Comparison of ENCODE assay signal across 15 mouse cellular contexts in genomic region chr5:100476328-100476727, GRCm38 (mm10). TPM values are rescaled to one million over a fixed set of nuclear protein-coding genes. Genes with fewer than 3 reads are reported as not detected.
DNase-seq lines count a peak whose midpoint lies in the region; ATAC-seq and TF ChIP-seq lines count a peak whose summit lies in the region.
"Had no signal": no experiment of that assay in that cellular context is flagged by ENCODE, and none has a peak within 500 bp of the region (broad histone marks: within the 10 kb centered on the region; RNA-seq: fewer than 3 reads in every experiment).

No protein-coding gene starts in this region.

- no peak for ATAC-seq in inflammation-experienced regulatory T-cells, adult 6 months
- ATAC-seq in hindbrain, embryonic 13.5 days (ENCODE audit: low FRiP score), result no peak

- no peak overlapping the region for H3K4me3 ChIP-seq in left cerebral cortex, adult 2 months
- no peak overlapping the region for H3K4me3 ChIP-seq in ES-Bruce4 (ENCODE audit: low read depth, low read length)
- no peak overlapping the region for H3K4me3 ChIP-seq in hindbrain, embryonic 13.5 days
- H3K4me3 ChIP-seq: embryonic facial prominence, embryonic 13.5 days; forebrain, embryonic 12.5 days; heart, embryonic 13.5 days; hindbrain, embryonic 15.5 days; limb, embryonic 13.5 days had no signal

- H3K9me3 ChIP-seq in ES-Bruce4 (replicated peaks; ENCODE audit: control insufficient read depth, insufficient read depth, low read length, poor library complexity, severe bottlenecking), result no peaks in the 10 kb centered on the region
- no peaks in the 10 kb centered on the region for H3K9me3 ChIP-seq in hindbrain, embryonic 13.5 days
- H3K9me3 ChIP-seq: embryonic facial prominence, embryonic 13.5 days; forebrain, embryonic 12.5 days; heart, embryonic 13.5 days; hindbrain, embryonic 15.5 days; limb, embryonic 13.5 days had no signal

- DNase-seq in left cerebral cortex, adult 2 months (ENCODE audit: extremely low spot score in 1 of 2, low spot score in 2 of 2), result no peak
- DNase-seq in left cerebral cortex, adult 8-10 months (ENCODE audit: low spot score in 2 of 2), result no peak
- peak; percentile 77 for DNase-seq in 416B (ENCODE audit: low read depth)
- peak; percentile 54 for DNase-seq in induced T-regulatory cell, adult 2 months (ENCODE audit: low read depth)
- no peak for DNase-seq in right cerebral cortex, postnatal 4 days
- DNase-seq: cerebellum, postnatal 25 days; right cerebral cortex, postnatal 14 days had no signal

- peak; percentile 8 for TF ChIP-seq CTCF in left cerebral cortex, adult 2 months (IDR thresholded peaks at IDR 0.05)
- TF ChIP-seq CTCF in ES-Bruce4 (IDR thresholded peaks at IDR 0.05; ENCODE audit: low read depth, low read length), result peak; percentile 22

- 88% methylated on average over 3 of the region's 3 CpGs for WGBS in hindbrain, embryonic 13.5 days

- H3K4me1 ChIP-seq in ES-Bruce4 (ENCODE audit: control insufficient read depth, insufficient read depth, low read length), result no peaks in the 10 kb centered on the region
- H3K4me1 ChIP-seq in hindbrain, embryonic 13.5 days (replicated peaks), result no peaks in the 10 kb centered on the region
- H3K4me1 ChIP-seq: embryonic facial prominence, embryonic 13.5 days; forebrain, embryonic 12.5 days; heart, embryonic 13.5 days; hindbrain, embryonic 15.5 days; limb, embryonic 13.5 days had no signal

- intact Hi-C loops in left cerebral cortex, adult 2 months (cut with DNase I), result no loop called here

- no peaks in the 10 kb centered on the region for H3K27me3 ChIP-seq in ES-Bruce4 (ENCODE audit: control insufficient read depth, insufficient read depth, low read length, poor library complexity, severe bottlenecking)
- no peaks in the 10 kb centered on the region for H3K27me3 ChIP-seq in hindbrain, embryonic 13.5 days
- H3K27me3 ChIP-seq: embryonic facial prominence, embryonic 13.5 days; forebrain, embryonic 12.5 days; heart, embryonic 13.5 days; hindbrain, embryonic 15.5 days; limb, embryonic 13.5 days had no signal

- no peak for TF ChIP-seq POLR2A in ES-Bruce4 (IDR thresholded peaks at IDR 0.05; ENCODE audit: insufficient read depth, low read length)

- 0 out of 2 replicates have a peak, but pooled peaks cover 6% of the 10 kb centered on the region for H3K36me3 ChIP-seq in ES-Bruce4 (ENCODE audit: control insufficient read depth, insufficient read depth, low read length, poor library complexity, severe bottlenecking)
- peaks cover 26% of the 10 kb centered on the region for H3K36me3 ChIP-seq in hindbrain, embryonic 13.5 days

- TF ChIP-seq EP300 in ES-Bruce4 (IDR thresholded peaks at IDR 0.05; ENCODE audit: insufficient read depth, low read depth, low read length), result no peak

- H3K4me2 ChIP-seq in hindbrain, embryonic 13.5 days, result no peak overlapping the region
- H3K4me2 ChIP-seq: embryonic facial prominence, embryonic 13.5 days; forebrain, embryonic 12.5 days; heart, embryonic 13.5 days; hindbrain, embryonic 15.5 days; limb, embryonic 13.5 days had no signal

- H3K9ac ChIP-seq in ES-Bruce4 (ENCODE audit: low read depth, poor library complexity, severe bottlenecking), result no peak overlapping the region
- H3K9ac ChIP-seq in hindbrain, embryonic 13.5 days, result no peak overlapping the region
- H3K9ac ChIP-seq: embryonic facial prominence, embryonic 13.5 days; forebrain, embryonic 12.5 days; heart, embryonic 13.5 days; hindbrain, embryonic 15.5 days; limb, embryonic 13.5 days had no signal

- no peak overlapping the region for H3K27ac ChIP-seq in left cerebral cortex, adult 2 months
- no peak overlapping the region for H3K27ac ChIP-seq in ES-Bruce4 (ENCODE audit: insufficient read depth, low read length)
- H3K27ac ChIP-seq in hindbrain, embryonic 13.5 days, result no peak overlapping the region
- H3K27ac ChIP-seq: embryonic facial prominence, embryonic 13.5 days; forebrain, embryonic 12.5 days; heart, embryonic 13.5 days; hindbrain, embryonic 15.5 days; limb, embryonic 13.5 days had no signal

RNA-seq across cellular contexts. Expression of gene Lin54, which starts 24.1 kb away (rescaled TPM):
- total RNA-seq in left cerebral cortex, adult 2 months (2021), result 10 to 100 TPM; 22.0 to 24.2 TPM
- total RNA-seq in left cerebral cortex, adult 8-10 months (2022), result 10 to 100 TPM; 24.4 to 26.8 (median 25.6) TPM
- 31.9 and 34.9 TPM in 2 replicates for polyA plus RNA-seq in ES-Bruce4 (2011; ENCODE audit: insufficient read depth, insufficient read length, low read depth, missing spikeins)
- polyA plus RNA-seq in inflammation-experienced regulatory T-cells, adult 6 months (2017; shearing (Covaris generic)), result 10 to 100 TPM in 1 of 3 experiments, 1 to 10 TPM in 2; 8.2 to 10.3 (median 9.2) TPM
- 8.3 and 8.4 TPM in 2 replicates for polyA plus RNA-seq in hindbrain, embryonic 13.5 days (2015; fragmentation: Nextera tagmentation; extraction: Ambion mirVana)

RNA-seq across cellular contexts. Expression of gene Cops4, which starts 41.8 kb away (rescaled TPM):
- total RNA-seq in left cerebral cortex, adult 2 months (2021), result 10 to 100 TPM; 75.3 to 84.8 TPM
- total RNA-seq in left cerebral cortex, adult 8-10 months (2022), result 10 to 100 TPM; 82.2 to 89.7 (median 88.3) TPM
- 104 and 118 TPM in 2 replicates for polyA plus RNA-seq in ES-Bruce4 (2011; ENCODE audit: insufficient read depth, insufficient read length, low read depth, missing spikeins)
- polyA plus RNA-seq in inflammation-experienced regulatory T-cells, adult 6 months (2017; shearing (Covaris generic)), result 100 to 1,000 TPM in 2 of 3 experiments, 10 to 100 TPM in 1; 99.1 to 127 (median 102) TPM
- 192 and 196 TPM in 2 replicates for polyA plus RNA-seq in hindbrain, embryonic 13.5 days (2015; fragmentation: Nextera tagmentation; extraction: Ambion mirVana)

Comparison
In these comparisons a context has a peak if more than half of its experiments do, and no peak if none do; other contexts are left out.
1. DNase-seq: peak in 416B (single experiment) and induced T-regulatory cell, adult 2 months (single experiment); none in left cerebral cortex, adult 2 months (0 of 2), left cerebral cortex, adult 8-10 months (0 of 2) and right cerebral cortex, postnatal 4 days (single experiment).